Mouse (Mus musculus): ENCODE measurements around the gene Dppa5a. TPM values are rescaled to one million over a fixed set of nuclear protein-coding genes. Genes with fewer than 3 reads are reported as not detected.
"Not testable (repeated sequence)": the region's sequence is repeated elsewhere in the genome, so short reads cannot be mapped to it uniquely, and the experiment has no call there.

Dppa5a gene
- polyA plus RNA-seq, 1 experiment from 2014 or later: not detected

- H3K9me3 ChIP-seq (replicated peaks); H3K4me1 ChIP-seq; H3K36me3 ChIP-seq; H3K27me3 ChIP-seq (ENCODE audit: low read depth, poor library complexity, severe bottlenecking); H3K27ac ChIP-seq; H3K4me3 ChIP-seq: not testable (repeated sequence)
- DNase-seq (ENCODE audit: low spot score): peak; percentile 84
- WGBS: 19% methylated on average over 8 of the region's 8 CpGs
Measured at GRCm38 (mm10) chr9:78340324-78340723, 27.7 kb downstream of the Dppa5a start.

GRCm38 (mm10) chr9:78337050-78337449 is 30.9 kb downstream of the Dppa5a start:
- not testable (repeated sequence) for H3K4me3 ChIP-seq; H3K36me3 ChIP-seq; DNase-seq (ENCODE audit: low spot score); H3K27ac ChIP-seq; H3K27me3 ChIP-seq (ENCODE audit: low read depth, poor library complexity, severe bottlenecking); H3K4me1 ChIP-seq; H3K9me3 ChIP-seq (replicated peaks)

- H3K4me3 ChIP-seq; H3K4me1 ChIP-seq; H3K36me3 ChIP-seq; H3K27me3 ChIP-seq (ENCODE audit: low read depth, poor library complexity, severe bottlenecking); DNase-seq (ENCODE audit: low spot score); H3K27ac ChIP-seq; H3K9me3 ChIP-seq (replicated peaks): not testable (repeated sequence)
- WGBS: 82% methylated on average over 1 of the region's 1 CpGs
Measured at GRCm38 (mm10) chr9:78327289-78327688, 40.7 kb downstream of the Dppa5a start, which contains the start of gene Omt2b. Gene Omt2b (plus strand): TSS chr9:78327589.

- H3K27ac ChIP-seq: no peak overlapping the region
- H3K9me3 ChIP-seq (replicated peaks): no peaks in the 10 kb centered on the region
- H3K4me3 ChIP-seq: no peak overlapping the region
- H3K36me3 ChIP-seq: no peaks in the 10 kb centered on the region
- H3K4me1 ChIP-seq: no peaks in the 10 kb centered on the region
- 38% methylated on average over 1 of the region's 1 CpGs for WGBS
- no peaks in the 10 kb centered on the region for H3K27me3 ChIP-seq (ENCODE audit: low read depth, poor library complexity, severe bottlenecking)
- DNase-seq (ENCODE audit: low spot score): no peak
Measured at GRCm38 (mm10) chr9:78319499-78319898, 48.5 kb downstream of the Dppa5a start.

Other genes starting within 250 kb of the Dppa5a start
- 89.0 and 114 TPM in 2 replicates for gene Gsta4, start 185.4 kb downstream of the Dppa5a start, polyA plus RNA-seq (2016; fragmentation: Nextera tagmentation; extraction: Ambion mirVana)
- gene Gsta1, start 137.5 kb downstream of the Dppa5a start, polyA plus RNA-seq (2016; fragmentation: Nextera tagmentation; extraction: Ambion mirVana): not detected in 2 replicates
- gene Gm3776, start 111.0 kb downstream of the Dppa5a start, polyA plus RNA-seq (2016; fragmentation: Nextera tagmentation; extraction: Ambion mirVana): not detected in 2 replicates
- gene Gm10639, start 78.3 kb downstream of the Dppa5a start, polyA plus RNA-seq (2016; fragmentation: Nextera tagmentation; extraction: Ambion mirVana): not detected in 2 replicates
- not detected in 2 replicates for gene Omt2a, start 53.4 kb downstream of the Dppa5a start, polyA plus RNA-seq (2016; fragmentation: Nextera tagmentation; extraction: Ambion mirVana)
- not detected in 2 replicates for gene Omt2b, start 40.6 kb downstream of the Dppa5a start, polyA plus RNA-seq (2016; fragmentation: Nextera tagmentation; extraction: Ambion mirVana)
- not detected in 2 replicates for gene Gsta2, start 12.4 kb downstream of the Dppa5a start, polyA plus RNA-seq (2016; fragmentation: Nextera tagmentation; extraction: Ambion mirVana)
- gene Ooep, start 10.5 kb upstream of the Dppa5a start, polyA plus RNA-seq (2016; fragmentation: Nextera tagmentation; extraction: Ambion mirVana): 0.40 and 0.90 TPM in 2 replicates
- 0.15 and 0.18 TPM in 2 replicates for gene Ddx43, start 27.6 kb upstream of the Dppa5a start, polyA plus RNA-seq (2016; fragmentation: Nextera tagmentation; extraction: Ambion mirVana)
- 0.34 and 0.45 TPM in 2 replicates for gene Cgas, start 75.1 kb upstream of the Dppa5a start, polyA plus RNA-seq (2016; fragmentation: Nextera tagmentation; extraction: Ambion mirVana)
- 23.8 and 25.9 TPM in 2 replicates for gene Mto1, start 80.0 kb upstream of the Dppa5a start, polyA plus RNA-seq (2016; fragmentation: Nextera tagmentation; extraction: Ambion mirVana)
- 0.73 and 1.2 TPM in 2 replicates for gene Gm17324, start 80.6 kb upstream of the Dppa5a start, polyA plus RNA-seq (2016; fragmentation: Nextera tagmentation; extraction: Ambion mirVana)
- gene Eef1a1, start 121.0 kb upstream of the Dppa5a start, polyA plus RNA-seq (2016; fragmentation: Nextera tagmentation; extraction: Ambion mirVana): 3,854 and 3,970 TPM in 2 replicates
- gene Slc17a5, start 219.9 kb upstream of the Dppa5a start, polyA plus RNA-seq (2016; fragmentation: Nextera tagmentation; extraction: Ambion mirVana): 10.5 and 13.0 TPM in 2 replicates
- gene Cd109, start 247.4 kb upstream of the Dppa5a start, polyA plus RNA-seq (2016; fragmentation: Nextera tagmentation; extraction: Ambion mirVana): 3.8 and 3.9 TPM in 2 replicates